Mouse (Mus musculus): ENCODE measurements at regions not wholly inside any gene's neighbourhood (a gene's known extent, or its start where the extent isn't known, plus 50 kb on each side); places are given as distances from the start of the nearest gene placed in this dataset.

DNA sequence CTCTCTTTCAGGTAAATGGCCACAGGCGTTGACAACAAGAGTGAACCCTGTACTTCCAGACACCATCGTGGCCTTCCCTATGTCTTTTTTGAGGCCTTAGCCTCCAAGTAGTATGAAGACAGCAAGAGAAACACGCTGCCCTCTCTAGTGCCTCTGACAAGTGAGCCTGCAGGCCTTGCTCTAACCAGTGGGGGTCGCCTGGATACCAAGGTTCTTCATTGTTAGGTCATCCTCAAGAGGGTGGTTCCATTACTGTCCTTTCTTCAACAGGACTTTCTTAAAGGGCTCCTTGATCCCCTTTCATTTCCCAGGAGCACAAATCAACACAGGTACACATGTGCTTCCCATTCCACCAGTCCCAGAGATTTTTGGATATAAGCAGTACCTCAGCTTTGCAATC, 688.9 kb downstream of the Basp1 start:
- no peak for TF ChIP-seq POLR2A (IDR thresholded peaks at IDR 0.05; ENCODE audit: extremely low read depth, insufficient read depth, low read length)
- peak; percentile 34 for TF ChIP-seq CTCF (IDR thresholded peaks at IDR 0.05; ENCODE audit: extremely low read depth, insufficient read depth, low read length)
